Mouse (Mus musculus) lung, postnatal 14 days (tissue): Measurements from ENCODE around the gene Gpr157.
"Not testable (repeated sequence)": the region's sequence is repeated elsewhere in the genome, so short reads cannot be mapped to it uniquely, and the experiment has no call there.

Experiments used
- DNase-seq: peaks from one replicate; pipeline ENCODE4 v3.0.0; 2021

The Gpr157 gene

DNA sequence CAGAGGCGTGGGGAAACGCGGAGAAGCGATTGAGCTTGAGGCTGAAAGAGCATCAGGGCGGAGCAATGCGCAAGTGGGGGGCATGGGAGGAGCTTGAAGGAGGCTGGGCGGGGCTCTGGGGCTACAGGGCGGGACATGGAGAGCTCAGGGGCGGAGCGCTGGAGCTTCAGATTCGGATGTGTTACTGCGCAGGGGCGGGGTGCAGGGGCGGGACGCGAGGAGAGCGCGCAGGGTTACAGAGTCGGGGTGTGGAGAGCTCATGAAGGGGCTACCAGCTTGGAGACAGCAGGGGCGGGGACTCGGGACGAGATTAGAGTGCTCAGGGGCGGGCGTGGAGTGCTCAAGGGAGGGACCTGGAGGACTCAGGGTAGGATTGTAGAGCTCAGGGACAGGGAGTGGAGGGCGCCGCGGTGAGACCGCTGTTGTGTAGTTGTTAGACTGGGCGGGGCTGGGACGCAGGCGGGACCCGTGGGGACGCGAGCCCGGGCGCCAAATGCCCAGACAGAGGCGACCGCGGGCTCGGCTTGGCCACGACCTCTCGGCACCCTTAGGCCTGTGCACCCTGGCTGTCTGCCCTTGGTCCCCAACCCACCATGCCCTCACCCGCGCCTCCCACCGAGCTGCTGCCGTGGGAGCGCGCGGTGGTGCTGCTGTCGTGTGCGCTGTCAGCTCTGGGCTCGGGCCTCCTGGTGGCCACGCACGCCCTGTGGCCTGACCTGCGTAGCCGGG lies at the start of gene Gpr157:
Gene Gpr157, plus strand, starts transcription at position 205 of the 729 bp plus-strand sequence.
- DNase-seq = peak; percentile 94

DNA sequence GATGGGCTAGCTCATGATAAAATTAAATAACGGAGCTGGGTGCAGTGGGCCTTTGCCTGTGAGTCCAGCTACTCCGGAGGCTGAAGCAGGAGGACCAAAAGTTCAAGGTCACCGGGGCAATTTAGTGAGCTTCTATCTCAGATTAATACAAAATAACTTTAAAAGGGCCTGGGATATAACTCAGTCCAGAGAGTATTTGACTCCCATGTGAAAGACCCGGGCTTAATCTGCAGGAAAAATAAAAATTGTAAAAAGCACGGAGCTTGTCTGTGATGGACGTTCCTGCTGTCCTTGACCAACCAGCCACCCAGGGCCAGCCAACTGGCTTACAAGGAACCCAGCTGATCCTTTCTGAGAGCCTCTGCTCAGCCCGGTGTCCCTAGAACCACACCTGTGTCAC lies 48.6 kb upstream of the Gpr157 start:
- no peak for DNase-seq

DNA sequence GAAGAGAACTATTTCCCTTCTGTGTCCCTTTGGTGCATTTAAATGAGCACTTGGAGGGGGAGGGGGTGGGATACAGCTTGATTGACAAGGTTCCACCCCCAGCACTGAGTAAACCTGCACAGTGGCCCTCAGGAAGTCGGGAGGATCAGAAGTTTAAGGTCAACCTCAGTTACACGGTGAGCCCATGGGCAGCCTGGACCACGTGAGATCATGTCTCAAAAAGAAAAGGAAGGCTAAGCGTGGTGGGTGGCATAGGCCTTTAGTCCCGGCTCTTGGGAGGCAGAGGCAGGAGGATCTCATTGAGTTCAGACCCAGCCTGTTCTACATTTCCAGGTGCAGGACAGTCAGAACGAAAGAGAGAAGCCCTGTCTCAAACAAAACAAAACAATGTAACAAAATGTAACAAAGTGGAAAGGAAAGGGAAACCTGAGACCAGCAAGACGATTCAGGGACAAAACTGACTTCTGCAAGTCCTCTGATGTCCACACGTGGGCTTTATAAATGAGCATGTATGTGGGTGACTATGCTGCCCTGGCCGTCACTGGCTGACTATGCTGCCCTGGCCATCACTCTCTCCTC lies 47.1 kb upstream of the Gpr157 start:
- DNase-seq = no peak

DNA sequence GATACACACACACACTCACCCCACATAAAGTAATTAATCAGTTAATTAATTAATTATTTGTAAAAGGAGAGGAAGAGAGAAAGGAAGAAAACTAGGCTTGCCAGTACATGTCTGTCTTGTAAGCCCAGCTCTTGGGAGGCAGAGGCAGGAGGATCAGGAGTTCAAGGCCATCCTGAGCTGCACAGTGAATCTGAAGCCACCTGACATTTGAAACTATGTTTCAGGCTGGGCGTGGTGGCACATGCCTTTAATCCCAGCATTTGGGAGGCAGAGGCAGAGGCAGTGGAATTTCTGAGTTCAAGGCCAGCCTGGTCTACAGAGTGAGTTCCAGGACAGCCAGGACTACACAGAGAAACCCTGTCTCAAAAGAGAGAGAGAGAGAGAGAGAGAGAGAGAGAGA lies 46.3 kb upstream of the Gpr157 start:
- not testable (repeated sequence) for DNase-seq

DNA sequence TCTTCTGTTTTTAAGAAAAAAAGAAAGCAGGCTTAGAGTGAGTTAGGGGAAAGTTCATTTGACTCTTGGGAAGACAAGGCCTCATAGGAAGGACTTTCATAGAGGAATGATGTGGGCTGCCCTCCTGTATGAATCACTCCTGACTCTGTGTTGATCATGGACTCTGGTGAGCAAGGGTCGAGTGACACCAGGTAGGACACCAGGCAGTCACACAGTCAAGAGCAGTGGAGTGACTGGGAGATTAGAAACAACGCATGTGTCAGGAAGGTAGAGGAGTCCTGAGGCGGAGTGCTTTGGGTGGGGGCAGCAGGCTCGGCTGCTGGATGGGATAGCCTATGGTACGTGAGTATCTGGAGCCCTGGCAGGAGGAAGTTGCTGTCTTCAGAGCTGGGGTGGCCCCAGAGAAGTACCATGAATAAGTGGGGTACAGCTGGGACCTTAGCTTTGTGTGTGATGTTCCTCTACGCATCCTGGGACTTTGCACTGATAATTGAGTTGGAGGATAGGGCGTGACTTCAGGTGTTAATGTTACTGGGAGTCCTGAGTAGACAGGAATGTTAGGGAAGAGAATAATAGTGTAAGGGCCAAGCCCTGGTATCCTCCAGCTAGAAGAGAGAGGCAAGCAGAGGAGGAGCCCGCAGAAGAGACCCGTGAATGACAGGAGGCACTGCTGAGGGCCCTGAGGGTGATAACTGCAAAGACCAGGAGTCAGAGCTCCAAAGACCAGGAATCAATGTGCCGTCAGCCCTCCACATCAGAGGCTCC lies 45.6 kb upstream of the Gpr157 start:
- no peak for DNase-seq

DNA sequence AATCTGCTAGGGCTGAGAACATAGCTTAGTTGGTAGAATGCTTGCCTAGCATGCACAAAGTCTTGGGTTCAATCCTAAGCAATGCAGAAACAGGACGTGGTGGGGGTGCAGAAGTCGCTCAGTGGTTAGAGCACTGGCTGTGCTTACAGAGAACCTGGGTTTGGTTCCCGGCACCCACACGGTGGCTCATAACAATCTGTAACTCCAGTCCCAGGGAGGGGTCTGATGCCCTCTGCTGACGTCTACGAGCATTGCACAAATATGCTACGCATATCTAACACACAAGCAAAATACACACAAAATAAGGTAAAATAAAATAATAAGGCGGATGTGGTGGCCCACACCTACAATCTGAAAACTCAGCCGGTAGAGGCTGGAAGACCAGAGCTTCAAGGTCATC lies 43.6 kb upstream of the Gpr157 start:
- DNase-seq = no peak

DNA sequence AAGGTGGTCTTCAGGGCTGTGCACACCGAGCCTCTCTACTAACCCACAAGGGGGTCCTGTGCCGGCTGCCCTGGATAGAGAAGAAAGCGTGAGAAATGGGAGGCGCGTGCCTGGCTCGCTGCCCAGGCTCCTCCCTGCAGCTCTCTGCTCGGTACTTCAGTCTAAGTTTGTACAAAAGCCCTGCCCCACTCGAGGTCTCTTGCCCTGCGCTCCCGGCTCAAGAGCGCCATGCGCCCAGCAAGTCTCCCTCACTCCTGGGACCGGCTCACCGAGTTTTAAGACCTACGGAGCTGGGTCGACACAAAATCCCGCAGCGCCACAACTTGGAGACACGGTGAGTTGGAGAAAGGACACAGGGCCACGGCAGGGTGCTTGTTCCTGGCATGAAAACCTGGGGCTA lies 39.1 kb upstream of the Gpr157 start:
- DNase-seq = peak; percentile 80

DNA sequence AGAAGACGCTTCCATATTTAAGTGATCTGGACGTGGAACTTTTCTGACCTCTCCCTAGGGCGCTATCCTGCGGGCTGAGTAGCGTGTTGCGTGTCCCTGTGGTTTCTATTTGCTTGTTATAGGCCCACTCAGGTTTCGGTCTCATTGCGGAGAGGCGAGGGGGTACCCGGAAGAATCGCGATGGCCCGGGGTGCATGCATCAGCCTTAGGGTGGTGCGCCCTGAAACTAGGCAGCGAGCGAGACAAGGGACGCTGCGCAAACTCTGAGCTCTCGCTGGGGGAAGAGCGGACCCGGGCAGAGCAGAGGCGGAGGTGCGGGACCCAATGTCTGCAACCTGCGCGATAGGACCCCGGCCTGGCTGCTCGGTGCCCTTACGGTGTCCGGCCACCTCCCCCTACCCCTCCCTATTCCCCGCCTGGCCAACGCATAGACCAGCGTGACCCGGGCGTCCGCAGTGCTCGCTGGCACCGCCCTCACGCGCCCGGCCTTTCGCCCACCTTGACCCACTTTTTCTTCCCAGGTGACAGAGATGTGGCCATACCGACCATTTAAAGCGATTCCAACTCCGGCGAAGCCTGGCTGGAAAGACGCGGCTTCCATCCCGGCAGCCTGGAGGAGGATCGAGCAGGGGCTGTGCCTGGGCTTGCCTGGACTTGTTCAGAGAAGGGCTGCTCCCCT lies 38.5 kb upstream of the Gpr157 start:
- DNase-seq = peak; percentile 24

DNA sequence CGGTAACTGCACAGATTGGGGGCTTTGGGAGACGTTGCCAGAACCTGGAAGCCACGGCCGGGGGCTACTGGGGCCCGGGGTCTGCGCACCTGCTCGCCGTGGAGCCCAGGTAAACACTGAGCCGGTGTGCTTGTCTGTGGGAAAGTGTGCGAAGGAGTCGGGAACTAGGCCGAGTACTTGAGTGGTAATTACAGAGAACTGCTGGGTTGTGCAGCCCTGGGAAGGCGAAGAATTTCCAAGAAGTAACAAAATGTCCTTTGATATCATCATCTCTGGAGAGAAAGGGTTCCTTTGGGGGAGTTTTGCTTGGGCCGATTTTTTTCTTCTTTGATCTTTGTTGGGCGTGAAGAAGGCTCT lies 38.0 kb upstream of the Gpr157 start:
- no peak for DNase-seq

DNA sequence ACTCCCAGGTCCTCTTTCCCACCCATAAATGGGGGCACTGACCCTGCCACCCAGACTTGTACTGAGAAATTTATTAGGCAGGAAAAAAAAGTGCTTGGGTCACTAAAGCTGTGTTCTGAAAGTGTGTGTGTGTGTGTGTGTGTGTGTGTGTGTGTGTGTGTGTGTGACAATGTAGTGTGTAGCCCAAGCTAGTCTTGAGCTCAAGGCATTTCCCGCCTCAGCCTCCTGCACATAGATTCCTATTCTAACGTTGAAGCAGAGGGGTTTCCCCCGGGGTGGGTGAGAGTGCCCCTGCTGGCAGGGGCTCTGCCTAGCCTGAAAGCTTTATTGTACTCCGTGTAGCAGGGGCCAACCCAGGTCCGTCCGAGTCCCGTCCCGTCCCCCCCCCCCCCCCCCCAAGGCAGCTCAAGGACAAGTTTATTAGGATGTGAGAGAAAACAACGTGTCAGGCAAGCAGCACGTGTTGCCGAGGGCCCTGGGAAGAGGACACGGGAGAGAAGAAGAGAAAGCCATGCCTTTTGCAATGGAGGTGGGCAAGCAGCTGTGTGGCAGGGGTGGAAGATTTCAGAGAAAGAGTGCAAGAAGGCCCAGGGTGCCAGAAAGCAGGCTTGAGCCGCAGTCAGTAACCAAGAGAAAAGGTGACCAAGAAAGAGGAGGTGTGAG lies 37.5 kb upstream of the Gpr157 start:
- no peak for DNase-seq

DNA sequence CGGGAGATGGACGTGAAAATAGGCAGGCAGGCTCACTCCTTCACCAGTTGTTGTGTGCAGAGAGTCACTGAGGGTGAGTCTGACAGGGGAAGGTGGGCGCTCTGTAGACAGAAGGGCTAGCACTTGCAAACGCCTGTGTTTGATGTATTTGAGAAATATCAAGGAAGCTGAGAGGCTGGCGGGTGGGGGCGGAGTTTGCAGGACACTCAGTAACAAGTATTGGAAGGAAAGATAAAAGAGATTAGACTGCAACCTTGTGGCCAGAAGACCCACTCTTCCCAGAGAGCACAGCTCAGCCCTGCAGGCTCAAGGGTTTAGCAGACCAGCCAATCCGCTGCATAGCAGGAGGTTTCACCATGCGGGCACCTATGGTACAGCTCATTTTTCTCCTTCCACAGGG lies 35.7 kb upstream of the Gpr157 start:
- no peak for DNase-seq

DNA sequence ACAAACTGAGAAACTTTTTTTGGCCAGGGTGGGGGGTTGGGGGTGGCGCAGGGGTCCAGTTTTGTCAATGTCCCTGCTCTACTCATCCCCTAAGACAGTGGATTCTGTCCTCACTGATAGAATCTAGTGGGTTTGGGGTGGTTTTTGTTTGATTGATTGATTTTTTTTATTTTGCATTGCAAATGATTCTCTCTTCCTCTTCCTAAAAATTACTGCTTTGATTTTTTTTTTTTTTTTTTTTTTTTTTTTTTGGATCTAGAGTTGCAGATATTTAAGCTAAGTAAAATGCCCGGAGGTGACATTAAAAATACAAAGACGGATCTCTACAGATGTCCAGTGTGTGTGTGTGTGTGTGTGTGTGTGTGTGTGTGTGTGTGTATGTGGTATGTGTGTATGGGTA lies 34.8 kb upstream of the Gpr157 start:
- no peak for DNase-seq

DNA sequence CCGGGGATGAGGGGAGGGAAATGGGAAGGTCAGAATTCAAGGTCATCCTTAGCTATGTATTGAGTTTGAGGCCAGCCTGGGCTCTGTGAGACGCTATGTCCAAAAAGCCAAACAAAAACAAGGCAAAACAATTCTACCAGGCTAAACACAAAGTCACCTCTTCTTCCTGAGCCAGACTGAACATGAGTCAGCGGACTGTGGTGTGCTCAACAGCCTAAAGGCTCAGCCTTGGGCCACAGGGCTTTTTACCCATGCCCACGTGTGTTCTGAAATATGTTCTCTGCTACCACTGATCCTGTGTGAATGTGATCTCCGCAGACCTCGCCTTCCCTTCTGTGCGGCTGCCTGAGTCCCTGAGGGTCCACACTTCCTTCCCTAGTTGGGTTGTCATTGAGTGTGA lies 31.0 kb upstream of the Gpr157 start:
- no peak for DNase-seq

DNA sequence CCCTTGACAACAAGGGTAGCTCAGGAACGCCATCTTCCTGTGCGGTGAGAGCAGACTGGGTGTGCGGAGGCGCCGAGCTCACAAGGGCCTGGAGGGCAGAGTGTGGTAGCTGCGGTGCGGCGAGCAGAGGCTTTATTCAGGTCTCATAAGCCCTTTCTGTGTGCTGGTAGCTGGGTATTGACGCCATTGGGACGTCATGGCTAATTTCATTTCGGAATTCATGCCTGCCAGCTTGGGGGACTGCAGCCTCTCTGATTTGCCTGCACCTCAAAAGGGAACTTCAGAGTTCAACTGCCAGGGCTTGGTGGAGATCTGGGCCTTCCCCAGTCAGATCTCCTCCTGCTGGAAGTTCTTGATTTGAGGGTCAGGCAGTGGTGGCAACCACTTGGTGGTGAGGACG lies 29.4 kb upstream of the Gpr157 start:
- no peak for DNase-seq

DNA sequence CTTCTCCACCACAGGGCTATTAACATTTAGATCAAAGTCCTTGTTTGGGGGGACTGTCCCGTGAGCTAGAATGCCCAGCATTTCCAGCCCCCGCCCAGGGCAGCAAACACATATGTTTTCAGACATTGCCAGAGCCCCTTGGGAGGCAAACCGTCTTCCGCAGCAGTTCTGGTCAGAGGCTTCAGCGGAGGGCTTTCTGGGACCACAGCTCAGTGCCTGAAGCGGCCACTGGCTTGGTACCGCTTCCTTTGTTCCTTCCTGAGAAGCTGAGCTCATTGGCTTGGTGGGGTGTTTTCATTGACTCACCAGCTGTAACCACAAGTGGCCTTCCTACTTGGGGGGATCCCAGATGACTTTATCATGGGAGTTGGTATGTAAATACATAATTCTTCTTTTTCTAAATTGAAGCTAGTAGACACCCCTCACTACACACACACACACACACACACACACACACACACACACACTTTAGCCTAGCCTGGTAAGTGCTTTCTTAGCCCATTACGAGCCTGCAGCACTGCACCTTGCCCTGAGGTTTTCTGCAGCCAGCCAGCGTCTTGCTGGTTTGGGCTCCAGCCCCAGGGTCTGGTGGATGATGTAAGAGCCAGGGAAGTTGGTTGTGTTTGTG lies 27.2 kb upstream of the Gpr157 start:
- no peak for DNase-seq

DNA sequence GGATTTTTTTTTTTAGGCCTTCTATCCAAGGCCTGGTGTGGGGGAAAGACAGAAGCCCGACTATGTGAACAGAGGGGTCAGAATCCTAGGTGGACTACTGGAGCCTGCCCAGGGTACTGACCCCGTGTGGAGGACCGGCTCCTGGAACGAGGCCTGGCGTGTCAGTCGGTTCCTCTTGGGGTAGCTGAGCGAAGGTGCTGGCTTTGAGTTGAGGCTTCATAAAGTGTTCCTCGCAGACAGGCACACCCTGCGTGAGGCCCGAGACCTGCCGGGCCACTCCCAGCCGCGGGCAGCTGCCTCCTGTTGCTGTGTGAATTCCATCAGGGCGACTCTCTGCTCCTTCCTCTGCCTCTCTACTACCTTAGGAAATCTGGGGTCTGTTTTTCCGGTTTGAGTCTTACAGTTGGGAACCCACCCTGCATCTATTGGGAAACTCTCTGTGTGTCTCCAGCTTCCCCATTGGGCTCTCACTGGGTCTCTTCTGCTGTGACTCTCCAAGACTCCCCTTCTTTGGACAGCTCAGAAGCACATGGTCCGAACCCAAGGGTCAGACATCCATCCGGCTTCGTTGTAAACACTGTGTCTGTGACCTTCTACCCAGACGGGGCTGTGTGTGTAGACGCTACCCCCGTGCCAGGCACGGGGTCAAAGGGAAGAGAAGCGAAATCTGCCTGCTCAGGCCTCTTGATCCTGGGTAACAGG lies 26.5 kb upstream of the Gpr157 start:
- peak; percentile 16 for DNase-seq

DNA sequence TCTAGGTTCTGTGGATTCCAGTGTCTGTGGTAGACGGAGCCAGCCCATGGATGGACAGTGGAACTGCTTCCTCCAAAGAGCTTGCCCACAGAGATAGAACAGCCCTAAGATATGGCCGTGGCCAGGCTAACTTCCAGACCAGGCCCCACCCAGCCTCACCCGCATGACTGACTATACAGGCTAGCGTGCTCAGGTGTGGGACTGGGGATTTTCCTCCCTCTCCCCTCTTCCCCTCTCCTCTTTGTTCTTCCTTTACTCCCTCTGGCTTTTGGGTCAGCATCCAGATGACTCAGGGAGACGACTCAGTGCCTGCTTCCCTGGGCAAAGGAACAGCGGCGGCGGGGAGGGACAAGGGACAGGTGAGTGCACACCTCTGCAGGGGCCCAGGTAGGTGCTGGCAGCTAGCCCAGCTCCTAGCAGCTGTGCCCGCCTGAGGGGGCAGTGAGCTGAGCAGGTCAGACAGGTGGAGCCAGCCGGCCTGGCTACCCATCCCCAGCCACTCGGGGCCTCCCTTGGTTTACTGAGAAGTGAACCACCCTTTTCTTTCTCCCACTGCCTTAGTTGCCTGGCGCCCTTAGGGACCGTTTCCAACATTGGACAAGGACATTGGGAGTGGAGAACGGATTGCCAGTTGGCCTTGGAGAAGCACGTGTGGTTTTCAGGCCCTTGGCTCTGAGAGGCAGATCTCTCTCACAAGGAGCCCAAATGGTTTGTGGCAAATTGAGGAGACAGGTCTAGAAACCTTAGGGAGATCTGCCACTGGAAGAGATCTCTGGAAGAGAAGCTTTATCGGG lies 25.5 kb upstream of the Gpr157 start:
- DNase-seq = no peak

DNA sequence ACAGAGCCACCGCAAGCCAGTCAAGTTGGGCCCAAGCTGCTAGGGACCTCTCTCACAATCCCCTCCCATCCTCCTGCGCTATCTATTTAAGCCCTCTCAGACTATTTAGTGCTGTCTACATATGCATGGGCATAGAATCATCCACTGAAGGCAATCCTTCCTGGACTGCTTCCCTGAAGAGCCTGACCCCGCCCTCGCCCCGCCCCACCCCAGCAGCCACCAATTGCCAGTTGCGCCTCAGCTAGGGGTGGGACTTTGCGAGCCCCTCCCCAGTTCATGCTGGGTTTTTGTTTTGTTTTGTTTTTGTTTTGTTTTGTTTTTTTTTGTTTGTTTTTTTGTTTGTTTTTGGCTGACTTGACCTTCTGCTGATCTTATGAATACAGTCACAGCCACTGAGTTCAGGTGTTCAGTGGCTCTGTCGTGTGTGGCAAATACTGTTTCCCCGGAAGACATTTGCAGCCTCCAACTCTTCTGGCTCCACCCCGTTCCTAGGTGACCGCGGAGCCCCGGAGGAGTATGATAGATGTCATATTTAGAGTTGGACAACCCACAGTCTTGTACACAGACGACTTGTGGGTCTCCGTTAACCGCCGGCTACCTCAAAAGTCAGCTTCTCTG lies 20.4 kb upstream of the Gpr157 start:
- DNase-seq = no peak

DNA sequence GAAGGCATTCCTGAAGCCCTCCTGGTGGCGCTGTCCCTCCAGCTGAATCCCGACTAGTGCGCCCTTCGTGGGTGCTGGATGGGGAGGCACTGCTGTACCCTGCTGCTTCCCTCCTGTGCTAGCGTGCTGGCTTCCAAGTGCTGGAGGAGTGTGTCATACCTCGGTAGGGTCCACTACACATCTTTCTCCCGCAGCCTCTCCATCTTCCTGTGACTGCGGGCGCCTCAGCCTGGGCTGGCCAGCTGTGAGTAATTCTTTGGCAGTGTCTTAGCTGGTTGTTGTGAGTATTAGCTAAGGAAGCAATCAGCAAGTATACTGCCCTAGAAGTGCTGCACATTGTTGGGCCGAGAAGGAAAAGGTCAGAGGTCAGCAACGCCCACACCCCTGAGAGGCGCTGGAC lies 18.9 kb upstream of the Gpr157 start:
- DNase-seq = no peak

DNA sequence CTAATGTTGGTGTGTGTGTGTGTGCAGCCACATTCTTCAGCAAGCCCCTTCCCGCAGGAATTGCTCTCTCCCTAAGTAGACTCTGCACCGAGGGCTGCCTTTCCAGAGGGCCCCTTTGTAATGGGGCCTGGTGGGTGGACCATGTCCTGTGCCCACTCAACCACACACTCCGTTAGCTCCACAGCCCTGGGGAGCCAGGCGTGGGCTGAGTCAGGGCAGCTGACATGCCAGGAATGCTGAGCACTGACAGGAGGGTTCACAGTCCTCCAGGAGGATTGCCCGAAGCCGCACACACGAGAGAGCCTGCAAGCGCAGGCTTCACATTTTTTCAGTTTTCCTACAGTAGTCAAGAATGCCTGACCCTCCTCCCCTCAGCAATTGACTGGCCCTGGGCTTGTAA lies 17.0 kb upstream of the Gpr157 start:
- no peak for DNase-seq
